Mouse (Mus musculus) kidney, adult 2 months (tissue): ENCODE results near the gene Myd88. TPM values are rescaled to one million over a fixed set of nuclear protein-coding genes. Genes with fewer than 3 reads are reported as not detected.
A peak's percentile ranks its signal among the peaks of the same experiment; 100 is the strongest.

Source experiments
- DNase-seq: peaks from one replicate; pipeline ENCODE4 v3.0.0; 2021
- H3K27ac ChIP-seq: fragments of 200-500 bp; 2 replicates; pipeline ENCODE4 v1.5.1; 2012; ENCODE audit warnings: low read depth, low read length, control low read depth, inconsistent platforms; ENCODE audit not compliant: insufficient read depth
- H3K27me3 ChIP-seq: fragments of 200-500 bp; replicated peaks from 2 replicates; pipeline ENCODE4 v1.6.1; 2012; ENCODE audit warnings: mild to moderate bottlenecking, moderate library complexity, low read length, inconsistent platforms; ENCODE audit not compliant: control insufficient read depth, insufficient read depth
- H3K36me3 ChIP-seq: fragments of 200-500 bp; 2 replicates; pipeline ENCODE4 v1.6.1; 2012; ENCODE audit warnings: mild to moderate bottlenecking, moderate library complexity, low read length, inconsistent platforms; ENCODE audit not compliant: control insufficient read depth, insufficient read depth
- H3K4me1 ChIP-seq: fragments of 200-500 bp; 2 replicates; pipeline ENCODE4 v1.6.1; 2011; ENCODE audit warnings: low read length; ENCODE audit not compliant: control insufficient read depth, insufficient read depth
- H3K4me3 ChIP-seq: fragments of 200-500 bp; 2 replicates; pipeline ENCODE4 v1.5.1; 2011; ENCODE audit warnings: mild to moderate bottlenecking, low read depth, low read length, control low read depth; ENCODE audit not compliant: insufficient read depth
- CTCF ChIP-seq: fragments of 200-500 bp; conservative IDR thresholded peaks from 2 replicates; pipeline ENCODE4 v1.5.1; 2011; ENCODE audit warnings: low read depth, mild to moderate bottlenecking, control low read depth, low read length, moderate library complexity, mixed read lengths; ENCODE audit not compliant: insufficient read depth, insufficient read length
- POLR2A ChIP-seq: fragments of 200-500 bp; IDR thresholded peaks from one replicate; pipeline ENCODE4 v1.6.1; 2011; ENCODE audit warnings: low read depth, low read length, control low read depth
- WGBS: fragments of 180-500 bp; shearing (Covaris S2); methylation state at CpG from one replicate; pipeline ENCODE4 v1.1.7; 2018; 5-methylcytosine and 5-hydroxymethylcytosine counted together
- polyA plus RNA-seq: library from polyadenylated mRNA; depleted of rRNA; stranded (reverse); fragments of >200 nt; gene quantifications from 2 replicates; pipeline ENCODE4 v1.2.3, GENCODE M21; 2012

The Myd88 gene
- polyA plus RNA-seq, 1 experiment: 17.4 TPM

DNA sequence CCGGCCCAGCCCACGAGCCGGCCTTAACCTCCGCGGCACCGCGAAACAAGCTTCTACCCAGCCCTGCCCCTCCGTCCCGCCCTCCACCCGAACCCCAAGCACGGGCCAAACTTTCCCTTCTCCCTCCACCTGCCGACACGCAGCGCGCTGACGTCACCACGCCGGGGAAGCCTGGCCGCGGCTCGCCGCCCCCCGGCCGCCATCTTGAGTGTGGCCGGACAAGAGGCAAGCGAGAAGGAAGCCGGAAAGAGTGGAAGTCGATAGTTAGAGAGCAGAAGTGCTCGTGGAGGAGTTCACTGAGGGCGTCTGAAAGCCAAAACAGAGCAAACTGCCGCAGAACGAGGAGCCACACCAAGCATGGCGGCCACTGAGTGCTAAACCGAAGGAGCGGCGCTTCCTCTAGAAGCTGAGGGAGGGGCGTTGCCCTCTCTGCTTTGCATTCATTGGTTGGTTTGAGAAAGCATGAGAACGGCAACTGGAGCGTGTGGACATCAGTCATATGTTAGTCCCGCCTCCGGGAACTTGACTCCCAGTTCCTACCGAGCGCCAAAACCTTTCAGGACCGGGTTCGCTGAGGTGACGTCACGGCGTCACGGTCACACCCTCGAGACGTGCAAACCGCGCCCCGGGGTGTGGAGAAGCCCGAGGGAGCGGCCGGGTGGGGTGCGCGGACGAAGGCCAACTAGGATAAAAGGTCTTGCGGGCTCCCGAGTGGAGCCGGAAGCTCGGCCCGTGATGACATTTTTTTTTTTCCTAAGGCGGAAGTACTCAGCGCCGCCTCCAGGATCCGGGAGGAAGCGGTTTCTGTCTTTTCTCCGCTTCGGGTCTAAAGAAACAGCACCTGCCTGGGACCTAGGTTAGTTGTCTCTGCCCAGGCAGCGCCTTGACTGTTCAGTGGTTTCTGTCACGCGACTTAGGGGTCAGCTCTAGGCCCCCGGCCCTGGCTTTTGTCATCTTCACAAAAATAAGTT is 18.6 kb downstream of the Myd88 start, which contains the start of gene Oxsr1:
Gene Oxsr1 (minus strand): TSS at position 139 of the 971 bp plus-strand sequence.
- peak within 1 kb of the TSS; percentile 100 for H3K27ac ChIP-seq
- H3K27me3 ChIP-seq: no peaks in the 10 kb centered on the region
- TF ChIP-seq CTCF (peak; percentile 40), POLR2A (no peak)
- peaks cover 6% of the 10 kb centered on the region; the same call in 1 of the 2 replicates for H3K4me1 ChIP-seq
- peak; percentile 100 for DNase-seq
- WGBS: under 1% methylated on average over 76 of the region's 76 CpGs
- H3K36me3 ChIP-seq: no peaks in the 10 kb centered on the region
- H3K4me3 ChIP-seq: peak within 1 kb of the TSS; percentile 72

DNA sequence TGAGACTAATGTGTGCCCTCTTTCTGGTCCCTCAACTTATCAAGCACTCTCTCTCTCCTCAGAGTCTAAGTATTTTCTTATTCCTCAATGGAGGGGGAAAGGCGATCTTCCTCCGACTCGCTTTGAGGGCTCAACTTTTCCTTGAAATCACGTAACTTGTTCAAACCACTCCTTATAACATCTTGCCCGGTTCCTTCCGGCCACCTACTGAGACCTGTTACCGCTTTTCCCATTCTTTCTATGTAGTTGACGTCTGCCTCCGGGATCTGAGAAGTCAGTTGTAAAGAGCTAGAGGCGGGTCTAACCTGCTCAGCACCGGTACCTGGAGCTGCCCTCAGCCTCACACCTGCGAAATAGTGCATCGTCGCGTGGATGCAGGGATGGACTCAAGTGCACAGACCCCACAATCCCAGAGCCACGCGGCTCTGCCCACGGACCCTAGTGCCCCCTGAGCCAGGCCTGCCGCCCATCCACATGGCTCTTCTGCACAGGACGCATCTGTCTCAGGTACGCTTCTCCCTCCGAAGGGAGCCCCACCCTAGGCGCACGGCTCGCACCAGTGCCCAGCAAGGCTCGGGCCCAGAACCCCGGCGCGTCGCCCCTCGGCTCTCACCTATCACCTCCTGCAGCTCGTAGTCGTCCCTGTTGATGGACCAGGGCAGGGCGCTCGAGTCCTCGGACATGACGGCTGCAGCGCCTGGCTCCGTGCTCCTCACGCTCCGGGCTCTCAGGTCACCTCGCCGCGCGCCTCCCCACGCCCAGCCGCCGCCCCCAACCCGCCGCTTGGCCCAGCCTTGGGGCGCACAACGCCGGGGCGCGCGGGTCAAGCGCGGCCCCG is 19.6 kb downstream of the Myd88 start:
- peak overlapping the region; percentile 100 for H3K27ac ChIP-seq
- no peaks in the 10 kb centered on the region for H3K36me3 ChIP-seq
- DNase-seq: peak; percentile 25
- peak overlapping the region; percentile 72 for H3K4me3 ChIP-seq
- WGBS: under 1% methylated on average over 59 of the region's 59 CpGs
- H3K27me3 ChIP-seq: no peaks in the 10 kb centered on the region
- no peak for TF ChIP-seq POLR2A
- no peak for TF ChIP-seq CTCF
- peaks cover 6% of the 10 kb centered on the region; the same call in 1 of the 2 replicates for H3K4me1 ChIP-seq

DNA sequence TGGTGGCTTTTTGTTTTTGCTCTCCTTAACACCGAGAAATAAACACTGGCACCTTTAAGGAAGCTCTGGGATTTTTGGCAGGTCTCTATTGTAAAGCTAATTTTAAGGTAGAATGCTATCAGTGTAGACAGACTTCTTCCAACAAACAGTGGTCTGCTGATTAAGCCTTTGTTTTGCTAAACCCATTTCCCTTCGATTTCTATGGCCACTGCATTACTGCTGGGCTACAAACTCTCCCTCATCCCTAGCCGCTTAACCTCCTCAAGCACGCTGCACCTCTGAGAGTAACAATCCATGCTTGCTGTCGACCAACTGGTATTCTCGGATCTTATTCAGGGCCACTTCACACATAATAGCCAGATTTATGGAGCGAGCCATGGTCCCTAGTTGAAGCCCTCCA is 20.3 kb downstream of the Myd88 start:
- TF ChIP-seq CTCF (no peak), POLR2A (no peak)
- Histone ChIP-seq H3K4me1 (peaks cover 4% of the 10 kb centered on the region; the same call in 1 of the 2 replicates), H3K27ac (no peak overlapping the region), H3K4me3 (peak overlapping the region; percentile 72), H3K36me3 (no peaks in the 10 kb centered on the region), H3K27me3 (no peaks in the 10 kb centered on the region)
- DNase-seq: no peak
- WGBS: 13% methylated on average over 7 of the region's 7 CpGs

DNA sequence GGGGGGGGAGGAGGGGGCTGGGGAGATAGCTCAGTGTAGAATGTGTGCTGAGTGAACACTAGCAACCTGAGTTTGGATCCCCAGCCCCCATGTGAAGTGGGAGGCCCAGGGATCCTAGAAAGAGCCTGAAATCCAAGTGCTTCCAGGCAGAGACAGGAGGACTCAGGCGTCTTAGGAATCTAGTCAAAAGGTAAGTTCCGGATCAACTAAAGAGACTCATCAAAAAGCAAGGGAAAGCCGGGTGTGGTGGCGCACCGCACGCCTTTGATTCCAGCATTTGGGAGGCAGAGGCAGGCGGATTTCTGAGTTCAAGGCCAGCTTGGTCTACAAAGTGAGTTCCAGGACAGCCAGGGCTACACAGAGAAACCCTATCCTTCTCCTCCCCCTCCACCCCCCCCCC is 20.8 kb downstream of the Myd88 start:
- Histone ChIP-seq H3K27ac (no peak overlapping the region), H3K27me3 (no peaks in the 10 kb centered on the region), H3K4me1 (peaks cover 4% of the 10 kb centered on the region; the same call in 1 of the 2 replicates), H3K4me3 (no peak overlapping the region), H3K36me3 (no peaks in the 10 kb centered on the region)
- no peak for TF ChIP-seq CTCF
- TF ChIP-seq POLR2A: no peak
- WGBS: 80% methylated on average over 7 of the region's 7 CpGs
- DNase-seq: no peak

DNA sequence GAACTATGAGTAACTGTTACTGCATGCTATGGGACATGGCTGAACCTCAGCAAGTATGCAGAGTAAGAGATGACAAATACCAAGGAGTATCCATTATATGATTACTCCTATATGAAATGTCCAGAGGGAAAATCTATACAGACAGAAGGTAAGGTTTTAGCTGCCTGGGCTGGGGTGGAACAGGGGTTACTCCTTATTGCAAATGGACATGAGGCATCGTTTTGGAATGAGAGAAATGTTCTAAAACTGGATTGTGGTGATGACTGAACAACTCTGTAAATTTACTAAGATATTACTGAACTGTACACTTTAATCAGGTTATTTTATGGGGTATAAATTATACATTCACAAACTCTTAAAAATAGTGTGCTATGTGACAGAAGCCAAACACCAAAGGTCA is 22.3 kb downstream of the Myd88 start:
- Histone ChIP-seq H3K4me3 (no peak overlapping the region), H3K36me3 (no peaks in the 10 kb centered on the region), H3K27ac (no peak overlapping the region), H3K4me1 (peaks cover 6% of the 10 kb centered on the region; the same call in 1 of the 2 replicates), H3K27me3 (no peaks in the 10 kb centered on the region)
- TF ChIP-seq POLR2A (no peak), CTCF (no peak)
- no peak for DNase-seq
- 74% methylated on average over 1 of the region's 1 CpGs for WGBS

DNA sequence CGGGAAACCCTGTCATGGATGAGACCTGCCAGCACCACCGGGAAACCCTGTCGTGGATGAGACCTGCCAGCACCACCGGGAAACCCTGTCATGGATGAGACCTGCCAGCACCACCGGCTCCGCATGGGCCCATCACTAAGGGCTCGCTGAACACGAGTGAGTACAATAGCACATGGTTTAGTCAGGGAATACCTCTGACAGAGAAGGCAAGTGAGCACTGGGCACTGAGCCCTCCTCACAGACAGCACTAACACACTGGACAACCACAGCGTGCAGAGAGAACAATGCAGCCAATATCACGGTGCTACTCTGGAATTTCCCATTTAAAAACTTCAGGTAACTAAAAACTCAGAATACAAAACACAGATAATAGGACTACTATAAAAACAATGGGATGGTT is 28.1 kb downstream of the Myd88 start:
- no peak for TF ChIP-seq POLR2A
- DNase-seq: no peak
- no peak overlapping the region for H3K4me3 ChIP-seq
- H3K36me3 ChIP-seq: no peaks in the 10 kb centered on the region
- WGBS: 92% methylated on average over 10 of the region's 10 CpGs
- H3K27me3 ChIP-seq: no peaks in the 10 kb centered on the region
- H3K27ac ChIP-seq: no peak overlapping the region
- H3K4me1 ChIP-seq: peaks cover 6% of the 10 kb centered on the region; the same call in 1 of the 2 replicates
